11 mouse cellular contexts compared by ENCODE assay signal in the genomic region with DNA sequence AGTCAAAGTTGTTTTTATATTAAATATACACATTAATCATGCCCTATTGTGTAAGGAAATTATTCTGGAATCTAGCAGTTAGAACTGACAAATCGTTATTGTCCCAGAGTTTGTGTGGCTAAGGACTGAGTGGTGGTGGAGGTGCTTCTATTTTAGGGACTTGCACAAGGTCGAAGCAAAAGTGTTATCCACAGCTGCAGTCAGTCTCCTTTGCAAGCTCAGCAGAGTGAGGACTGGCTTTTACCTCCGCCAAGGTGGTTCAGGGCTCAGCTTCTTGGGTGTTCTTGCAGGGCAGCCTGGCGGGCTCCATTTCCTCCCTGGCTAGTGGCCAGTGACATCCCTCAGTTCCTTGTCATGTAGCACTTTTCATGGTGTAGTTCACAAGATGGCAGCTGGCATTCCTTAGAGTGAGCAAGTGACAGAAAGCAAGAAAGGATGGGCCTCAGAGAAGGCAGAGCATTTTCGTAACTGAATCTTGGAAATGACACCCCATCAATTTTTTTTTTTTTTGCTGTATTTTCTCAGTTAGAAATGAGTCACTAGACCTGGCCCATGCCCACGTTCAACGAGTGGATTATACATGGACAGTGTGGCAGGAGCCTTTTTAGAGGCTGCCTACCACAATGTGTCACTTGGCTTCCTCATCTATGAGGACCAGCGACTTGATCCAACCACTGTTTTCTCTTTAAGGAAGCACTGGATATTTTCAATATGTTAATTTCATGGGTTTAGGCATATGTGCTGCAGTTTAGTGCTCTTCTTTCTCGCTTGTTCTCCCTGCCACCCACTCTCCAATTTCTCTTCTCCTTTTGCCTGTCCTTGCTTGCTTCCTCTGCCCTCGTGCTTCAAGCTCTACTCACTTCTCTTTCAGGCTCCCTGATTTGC.
A peak's percentile ranks its signal among the peaks of the same experiment; 100 is the strongest.
DNase-seq lines count a peak whose midpoint lies in the region; ATAC-seq and TF ChIP-seq lines count a peak whose summit lies in the region.
"Had no signal": no experiment of that assay in that cellular context is flagged by ENCODE, and none has a peak within 500 bp of the region (broad histone marks: within the 10 kb centered on the region; RNA-seq: fewer than 3 reads in every experiment).

No protein-coding gene starts in this region.

- H3K9ac ChIP-seq in midbrain, postnatal 0 days (replicated peaks; ENCODE audit: low read length, poor library complexity, severe bottlenecking): no peak overlapping the region
- H3K9ac ChIP-seq in midbrain, embryonic 15.5 days: no peak overlapping the region
- H3K9ac ChIP-seq: liver, embryonic 13.5 days had no signal

- H3K9me3 ChIP-seq in midbrain, postnatal 0 days (ENCODE audit: low read length): no peaks in the 10 kb centered on the region
- no peaks in the 10 kb centered on the region for H3K9me3 ChIP-seq in midbrain, embryonic 15.5 days
- H3K9me3 ChIP-seq: liver, embryonic 13.5 days had no signal

- H3K36me3 ChIP-seq in midbrain, postnatal 0 days (ENCODE audit: insufficient read depth, low read length): no peaks in the 10 kb centered on the region
- no peaks in the 10 kb centered on the region for H3K36me3 ChIP-seq in midbrain, embryonic 15.5 days (replicated peaks)
- H3K36me3 ChIP-seq: liver, embryonic 13.5 days had no signal

- H3K27me3 ChIP-seq in midbrain, postnatal 0 days (ENCODE audit: insufficient read depth, low read length): no peaks in the 10 kb centered on the region
- no peaks in the 10 kb centered on the region for H3K27me3 ChIP-seq in midbrain, embryonic 15.5 days (replicated peaks)
- H3K27me3 ChIP-seq: liver, embryonic 13.5 days had no signal

- H3K4me2 ChIP-seq in midbrain, postnatal 0 days (ENCODE audit: low read depth, low read length, poor library complexity, severe bottlenecking): no peak overlapping the region
- no peak overlapping the region for H3K4me2 ChIP-seq in midbrain, embryonic 15.5 days
- H3K4me2 ChIP-seq: liver, embryonic 13.5 days had no signal

- 87% methylated on average over 10 of the region's 10 CpGs for WGBS in midbrain, postnatal 0 days
- WGBS in midbrain, embryonic 15.5 days: 91% methylated on average over 10 of the region's 10 CpGs

- H3K4me1 ChIP-seq in midbrain, postnatal 0 days (ENCODE audit: insufficient read depth, low read length): no peaks in the 10 kb centered on the region
- H3K4me1 ChIP-seq in midbrain, embryonic 15.5 days: no peaks in the 10 kb centered on the region

- no peak overlapping the region for H3K27ac ChIP-seq in midbrain, postnatal 0 days (ENCODE audit: low read depth, low read length)
- H3K27ac ChIP-seq in midbrain, embryonic 15.5 days: no peak overlapping the region
- H3K27ac ChIP-seq: liver, embryonic 13.5 days had no signal

- DNase-seq in layer of hippocampus, adult 9-11 months: peak; percentile 67
- DNase-seq in layer of hippocampus, postnatal 25 days (ENCODE audit: extremely low spot score in 1 of 2, low spot score in 1 of 2): no peak
- DNase-seq in left cerebral cortex, postnatal 4 days: peak; percentile 25
- DNase-seq in right cerebral cortex, postnatal 25 days: peak; percentile 35
- DNase-seq in midbrain, postnatal 0 days (ENCODE audit: low spot score): no peak
- no peak for DNase-seq in T-cell, adult 2 months (ENCODE audit: low spot score)
- DNase-seq: cerebellum, postnatal 36 days; kidney, adult 11 months; liver, embryonic 13.5 days had no signal

- H3K4me3 ChIP-seq in midbrain, postnatal 0 days (ENCODE audit: low read depth, low read length): no peak overlapping the region
- no peak overlapping the region for H3K4me3 ChIP-seq in midbrain, embryonic 15.5 days
- H3K4me3 ChIP-seq: liver, embryonic 13.5 days had no signal

- peak; percentile 76 for ATAC-seq in common myeloid progenitor, adult 5-6 weeks (replicated peaks; ENCODE audit: low read depth, poor library complexity, severe bottlenecking)
- ATAC-seq in midbrain, postnatal 0 days (ENCODE audit: low FRiP score): no peak
- no peak for ATAC-seq in midbrain, embryonic 15.5 days (replicated peaks)

- intact Hi-C loops in left cerebral cortex, postnatal 4 days (cut with DNase I): no loop called here

- no peak for TF ChIP-seq CTCF in midbrain, postnatal 0 days (IDR thresholded peaks at IDR 0.05)

Comparison
In these comparisons a context has a peak if more than half of its experiments do, and no peak if none do; other contexts are left out.
1. DNase-seq: peak in layer of hippocampus, adult 9-11 months (single experiment), left cerebral cortex, postnatal 4 days (single experiment) and right cerebral cortex, postnatal 25 days (single experiment); none in layer of hippocampus, postnatal 25 days (0 of 2), midbrain, postnatal 0 days (single experiment) and T-cell, adult 2 months (single experiment).